26 mouse cellular contexts compared by ENCODE assay signal in genomic region chr12:106722010-106722362, GRCm38 (mm10).
"Had no signal": no experiment of that assay in that cellular context is flagged by ENCODE, and none has a peak within 500 bp of the region (broad histone marks: within the 10 kb centered on the region; RNA-seq: fewer than 3 reads in every experiment).

No protein-coding gene starts in this region.

- H3K4me3 ChIP-seq: gastrocnemius, adult 2 months; heart, embryonic 10.5 days; heart, embryonic 12.5 days; hindbrain, embryonic 10.5 days; hindbrain, embryonic 12.5 days; intestine, embryonic 15.5 days; layer of hippocampus, adult 2 months; left cerebral cortex, adult 2 months; limb, embryonic 10.5 days; limb, embryonic 12.5 days; liver, embryonic 13.5 days; liver, embryonic 15.5 days had no signal

- DNase-seq: gastrocnemius, adult 2 months; gastrocnemius, postnatal 10 days; gastrocnemius, postnatal 25 days; heart, adult 18-20 months; heart, postnatal 10 days; heart, postnatal 4 days; kidney, adult 18-20 months; kidney, postnatal 10 days; liver; liver, embryonic 13.5 days; liver, postnatal 0 days had no signal

- H3K9me3 ChIP-seq: heart, embryonic 10.5 days; heart, embryonic 12.5 days; hindbrain, embryonic 10.5 days; hindbrain, embryonic 12.5 days; intestine, embryonic 15.5 days; limb, embryonic 10.5 days; limb, embryonic 12.5 days; liver, embryonic 15.5 days had no signal

- H3K9ac ChIP-seq: heart, embryonic 12.5 days; hindbrain, embryonic 12.5 days; hindbrain, embryonic 14.5 days; intestine, embryonic 15.5 days; limb, embryonic 12.5 days; liver, embryonic 13.5 days; liver, embryonic 15.5 days; liver, postnatal 0 days had no signal

- H3K27me3 ChIP-seq: heart, embryonic 12.5 days; hindbrain, embryonic 12.5 days; intestine, embryonic 15.5 days; liver, embryonic 13.5 days; liver, embryonic 15.5 days had no signal

- H3K36me3 ChIP-seq: heart, embryonic 10.5 days; heart, embryonic 12.5 days; hindbrain, embryonic 10.5 days; hindbrain, embryonic 12.5 days; intestine, embryonic 15.5 days; limb, embryonic 10.5 days; limb, embryonic 12.5 days; liver, embryonic 13.5 days; liver, embryonic 15.5 days had no signal

- H3K4me1 ChIP-seq: heart, embryonic 10.5 days; heart, embryonic 12.5 days; hindbrain, embryonic 10.5 days; hindbrain, embryonic 12.5 days; intestine, embryonic 15.5 days; liver, embryonic 13.5 days; liver, embryonic 15.5 days had no signal

- H3K27ac ChIP-seq: gastrocnemius, adult 2 months; heart, embryonic 10.5 days; hindbrain, embryonic 12.5 days; hindbrain, embryonic 14.5 days; intestine, embryonic 15.5 days; layer of hippocampus, adult 2 months; left cerebral cortex, adult 2 months; limb, embryonic 12.5 days; liver, embryonic 13.5 days; liver, embryonic 15.5 days had no signal

- H3K4me2 ChIP-seq: heart, embryonic 12.5 days; hindbrain, embryonic 12.5 days; hindbrain, embryonic 14.5 days; intestine, embryonic 15.5 days; limb, embryonic 12.5 days; liver, embryonic 11.5 days; liver, embryonic 13.5 days; liver, embryonic 15.5 days had no signal

- ATAC-seq: hindbrain, embryonic 16.5 days; inflammation-experienced regulatory T-cells, adult 6 months; intestine, embryonic 15.5 days; intestine, postnatal 0 days; liver, postnatal 0 days had no signal
